Mouse (Mus musculus): ENCODE measurements around the gene Gpatch3.

- TF ChIP-seq CTCF (IDR thresholded peaks at IDR 0.05; ENCODE audit: control insufficient read depth, insufficient read depth, insufficient replicate concordance, low read depth, low read length) (no peak), POLR2A (IDR thresholded peaks at IDR 0.05; ENCODE audit: control insufficient read depth, low read depth, low read length) (no peak)
Measured at GRCm38 (mm10) chr4:133611815-133612214, 37.3 kb downstream of the Gpatch3 start.

Measured in testis, adult 2 months (tissue).